Mouse (Mus musculus): Measurements from ENCODE around the gene Espl1.

GRCm38 (mm10) chr15:102326022-102326576, 30.0 kb downstream of the Espl1 start, which contains the start of gene Pfdn5:
- no peak; the same call in 1 of the 2 replicates for TF ChIP-seq CTCF (IDR thresholded peaks at IDR 0.05; ENCODE audit: borderline replicate concordance, control insufficient read depth, extremely low read depth, insufficient read depth, low read length, poor library complexity)
- TF ChIP-seq POLR2A (IDR thresholded peaks at IDR 0.05; ENCODE audit: control insufficient read depth, extremely low read depth, insufficient read depth, low read length, poor library complexity): peak; percentile 35; the same call in 1 of the 2 replicates

Measured in thymus, adult 2 months (tissue).